Mouse (Mus musculus) liver, embryonic 12.5 days (tissue): Measurements from ENCODE around the gene Olfr706. TPM values are rescaled to one million over a fixed set of nuclear protein-coding genes. Genes with fewer than 3 reads are reported as not detected.
"Not testable (repeated sequence)": the region's sequence is repeated elsewhere in the genome, so short reads cannot be mapped to it uniquely, and the experiment has no call there.

ENCODE experiments used
- ATAC-seq: fragments of 200-750 bp; cut with Nextera tagmentation; 2 replicates; pipeline ENCODE4 v1.8.0; 2017; ENCODE audit warnings: moderate number of reproducible peaks, mild to moderate bottlenecking, moderate library complexity
- H3K27ac ChIP-seq: fragments of 300-500 bp; sonication (generic); 2 replicates; pipeline ENCODE4 v1.5.1; 2016; ENCODE audit warnings: mild to moderate bottlenecking
- H3K27me3 ChIP-seq: fragments of 300-500 bp; sonication (generic); replicated peaks from 2 replicates; pipeline ENCODE4 v1.6.1; 2016; ENCODE audit warnings: mild to moderate bottlenecking, moderate library complexity
- H3K36me3 ChIP-seq: fragments of 300-500 bp; sonication (generic); 2 replicates; pipeline ENCODE4 v1.6.1; 2016; ENCODE audit warnings: mild to moderate bottlenecking, moderate library complexity
- H3K4me1 ChIP-seq: fragments of 300-500 bp; sonication (generic); 2 replicates; pipeline ENCODE4 v1.6.1; 2016
- H3K4me2 ChIP-seq: fragments of 300-500 bp; sonication (generic); 2 replicates; pipeline ENCODE4 v1.6.1; 2016; ENCODE audit warnings: mild to moderate bottlenecking, moderate library complexity
- H3K4me3 ChIP-seq: fragments of 300-500 bp; sonication (generic); 2 replicates; pipeline ENCODE4 v1.5.1; 2016; ENCODE audit warnings: mild to moderate bottlenecking, moderate library complexity
- H3K9ac ChIP-seq: fragments of 300-500 bp; sonication (generic); 2 replicates; pipeline ENCODE4 v1.6.1; 2016; ENCODE audit warnings: mild to moderate bottlenecking, moderate library complexity
- H3K9me3 ChIP-seq: fragments of 300-500 bp; sonication (generic); replicated peaks from 2 replicates; pipeline ENCODE4 v1.6.1; 2016; ENCODE audit warnings: mild to moderate bottlenecking, moderate library complexity
- WGBS: fragments of 180-500 bp; shearing (Covaris S2); methylation state at CpG from one replicate; pipeline ENCODE4 v1.1.7; 2016; ENCODE audit not compliant: insufficient replicate concordance; 5-methylcytosine and 5-hydroxymethylcytosine counted together
- polyA plus RNA-seq: library from polyadenylated mRNA; unstranded; fragments of >200 nt; fragmentation: Nextera tagmentation; extraction: Ambion mirVana; gene quantifications from 2 replicates; pipeline ENCODE4 v1.2.1, GENCODE M21; 2016

Olfr706 gene
- polyA plus RNA-seq, result not detected in 2 replicates

DNA sequence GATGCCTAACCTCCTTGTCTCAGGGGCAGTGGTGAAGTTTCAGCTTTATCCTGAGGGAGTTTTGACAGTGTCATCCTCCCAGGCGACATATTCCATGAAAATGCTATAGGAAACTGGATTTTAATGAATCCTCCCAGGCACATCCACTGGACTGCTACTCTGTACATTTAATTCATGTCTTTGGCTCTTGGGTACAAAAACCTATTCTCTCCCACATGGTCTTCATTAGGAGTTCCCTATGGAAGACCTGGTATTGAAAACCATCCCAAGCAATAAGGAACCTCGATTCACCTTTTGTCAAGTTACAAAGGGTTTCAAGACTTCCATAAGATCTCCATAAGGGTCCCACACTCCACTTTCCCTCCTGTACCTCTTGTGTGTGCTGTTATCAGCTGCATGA lies at the start of gene Olfr706:
Gene Olfr706, minus strand, starts transcription at position 101 of the 400 bp plus-strand sequence.
- whole genome bisulfite sequencing, result 59% methylated on average over 2 of the region's 2 CpGs
- no peak within 1 kb of the TSS for H3K9ac ChIP-seq
- H3K4me3 ChIP-seq, result no peak within 1 kb of the TSS

DNA sequence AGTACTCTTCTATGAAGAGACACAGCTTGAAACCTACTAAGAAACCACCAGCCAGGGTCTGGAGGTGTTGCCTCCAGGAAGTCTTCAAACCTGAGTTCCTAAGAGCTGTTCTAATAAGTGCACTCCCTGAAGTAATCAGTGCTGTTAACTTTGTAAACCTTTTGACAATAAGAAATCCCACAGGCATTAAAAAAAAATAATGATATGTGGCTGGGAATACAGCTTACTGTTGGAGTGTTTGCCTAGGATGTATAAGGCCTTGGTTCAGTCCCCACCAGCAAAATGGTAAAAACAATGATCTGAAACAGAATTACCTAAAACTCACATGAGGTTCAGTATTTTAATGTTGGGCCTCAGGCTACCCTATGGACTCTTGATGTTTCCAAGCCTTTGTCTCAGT lies 44.2 kb upstream of the Olfr706 start, which contains the start of gene Olfr709-ps1:
Gene Olfr709-ps1, minus strand, starts transcription at position 101 of the 400 bp plus-strand sequence.
- Histone ChIP-seq H3K9ac (no peak within 1 kb of the TSS), H3K27ac (no peak within 1 kb of the TSS), H3K36me3 (no peaks in the 10 kb centered on the region), H3K9me3 (no peaks in the 10 kb centered on the region), H3K4me3 (no peak within 1 kb of the TSS), H3K4me1 (no peaks in the 10 kb centered on the region), H3K4me2 (no peak within 1 kb of the TSS), H3K27me3 (no peaks in the 10 kb centered on the region)
- ATAC-seq, result no peak

More for the DNA sequence above, at the start of gene Olfr706:
- ATAC-seq, result no peak
- Histone ChIP-seq H3K4me1 (no peaks in the 10 kb centered on the region), H3K36me3 (no peaks in the 10 kb centered on the region), H3K27ac (no peak within 1 kb of the TSS), H3K9me3 (no peaks in the 10 kb centered on the region), H3K27me3 (no peaks in the 10 kb centered on the region), H3K4me2 (no peak within 1 kb of the TSS)

DNA sequence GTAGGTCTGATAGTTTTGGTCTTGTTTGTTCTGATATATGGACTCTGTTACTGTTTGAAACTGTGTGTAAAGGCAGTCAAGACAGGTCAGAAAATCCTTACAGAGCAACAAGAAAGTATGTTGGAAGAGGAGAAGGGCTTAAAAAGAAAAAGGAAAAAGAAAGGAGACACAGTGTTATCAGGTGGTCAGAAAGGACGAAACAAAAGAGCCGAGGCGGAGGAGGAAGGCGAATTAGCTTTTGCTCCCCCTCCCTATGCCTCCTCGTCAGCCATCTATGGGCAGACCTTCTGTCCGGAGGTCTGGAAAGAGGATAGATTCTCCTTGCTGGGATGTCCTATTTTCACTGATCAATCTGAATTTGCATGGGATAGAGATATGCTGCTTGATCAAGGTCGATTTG lies 33.0 kb upstream of the Olfr706 start:
- WGBS, result 81% methylated on average over 7 of the region's 7 CpGs

DNA sequence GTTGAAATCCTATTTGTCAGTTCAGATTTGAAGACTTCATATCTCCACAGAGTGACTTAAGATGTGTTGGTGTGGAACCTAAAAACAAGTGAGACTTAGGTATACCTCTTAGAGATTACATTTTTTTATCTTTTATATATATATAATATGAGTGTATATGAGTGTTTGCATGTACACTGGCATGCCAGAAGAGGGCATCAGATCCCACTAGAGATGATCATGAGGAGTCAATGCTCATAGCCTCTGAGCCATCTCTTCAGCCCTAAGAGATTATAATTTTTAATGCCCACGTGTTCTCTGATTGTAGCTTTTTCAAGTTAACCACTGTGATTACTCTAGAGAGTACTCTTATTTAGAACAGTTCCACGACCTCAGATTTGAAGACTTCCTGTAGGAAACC lies 19.7 kb upstream of the Olfr706 start, which contains the start of gene Olfr1532-ps1:
Gene Olfr1532-ps1, plus strand, starts transcription at position 326 of the 400 bp plus-strand sequence.
- Histone ChIP-seq H3K4me3 (no peak within 1 kb of the TSS), H3K27me3 (no peaks in the 10 kb centered on the region), H3K9ac (no peak within 1 kb of the TSS), H3K27ac (no peak within 1 kb of the TSS), H3K36me3 (no peaks in the 10 kb centered on the region), H3K4me1 (no peaks in the 10 kb centered on the region), H3K9me3 (no peaks in the 10 kb centered on the region), H3K4me2 (no peak within 1 kb of the TSS)
- ATAC-seq, result no peak
- 36% methylated on average over 2 of the region's 2 CpGs for WGBS

More for the DNA sequence above, 33.0 kb upstream of the Olfr706 start:
- not testable (repeated sequence) for H3K27me3 ChIP-seq, H3K4me3 ChIP-seq, H3K4me1 ChIP-seq, H3K4me2 ChIP-seq, H3K9ac ChIP-seq, ATAC-seq, H3K27ac ChIP-seq, H3K36me3 ChIP-seq, H3K9me3 ChIP-seq

DNA sequence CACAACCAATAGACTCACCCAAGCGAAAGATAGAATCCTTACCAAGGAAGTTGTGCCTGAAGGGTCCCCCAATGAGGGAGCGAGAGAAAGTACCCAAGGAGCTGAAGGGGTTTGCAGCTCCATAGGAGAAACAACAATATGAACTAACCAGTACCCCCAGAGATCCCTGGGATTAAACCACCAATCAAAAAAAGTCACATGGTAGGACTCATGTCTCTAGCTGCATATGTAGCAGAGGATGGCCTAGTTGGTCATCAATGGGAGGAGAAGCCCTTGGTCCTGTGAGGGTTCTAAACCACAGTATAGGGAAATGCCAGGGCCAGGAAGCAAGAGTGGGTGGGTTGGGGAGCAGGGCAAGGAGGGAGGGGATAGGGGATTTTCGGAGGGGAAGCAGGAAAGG lies 13.2 kb upstream of the Olfr706 start, which contains the start of gene Olfr707:
Gene Olfr707, minus strand, starts transcription at position 101 of the 400 bp plus-strand sequence.
- H3K4me1 ChIP-seq, H3K27me3 ChIP-seq, H3K9ac ChIP-seq, H3K4me2 ChIP-seq, ATAC-seq, H3K9me3 ChIP-seq, H3K27ac ChIP-seq, H3K4me3 ChIP-seq, H3K36me3 ChIP-seq: not testable (repeated sequence)
- WGBS, result 61% methylated on average over 3 of the region's 3 CpGs

- Histone ChIP-seq H3K4me3 (no peak within 1 kb of the TSS), H3K27me3 (no peaks in the 10 kb centered on the region), H3K27ac (no peak within 1 kb of the TSS), H3K9ac (no peak within 1 kb of the TSS), H3K4me2 (no peak within 1 kb of the TSS), H3K36me3 (no peaks in the 10 kb centered on the region), H3K9me3 (no peaks in the 10 kb centered on the region), H3K4me1 (no peaks in the 10 kb centered on the region)
- 58% methylated on average over 3 of the region's 3 CpGs for WGBS
- ATAC-seq, result no peak
Measured at GRCm38 (mm10) chr7:106876791-106877190, 11.2 kb downstream of the Olfr706 start, which contains the start of gene Olfr705. Olfr705 (minus strand) TSS chr7:106876891.

- Histone ChIP-seq H3K27me3 (no peaks in the 10 kb centered on the region), H3K9me3 (no peaks in the 10 kb centered on the region), H3K4me3 (no peak within 1 kb of the TSS), H3K27ac (no peak within 1 kb of the TSS), H3K9ac (no peak within 1 kb of the TSS), H3K4me1 (no peaks in the 10 kb centered on the region), H3K4me2 (no peak within 1 kb of the TSS), H3K36me3 (no peaks in the 10 kb centered on the region)
- no peak for ATAC-seq
Measured at GRCm38 (mm10) chr7:106862885-106863284, 25.1 kb downstream of the Olfr706 start, which contains the start of gene Olfr704. Olfr704 (plus strand) TSS chr7:106863185.

- no peaks in the 10 kb centered on the region for H3K9me3 ChIP-seq
- H3K4me1 ChIP-seq, result no peaks in the 10 kb centered on the region
- H3K27ac ChIP-seq, result no peak within 1 kb of the TSS
- H3K4me3 ChIP-seq, result no peak within 1 kb of the TSS
- H3K36me3 ChIP-seq, result no peaks in the 10 kb centered on the region
- WGBS, result 50% methylated on average over 2 of the region's 2 CpGs
- ATAC-seq, result no peak
- no peak within 1 kb of the TSS for H3K4me2 ChIP-seq
- no peak within 1 kb of the TSS for H3K9ac ChIP-seq
- no peaks in the 10 kb centered on the region for H3K27me3 ChIP-seq
Measured at GRCm38 (mm10) chr7:106843060-106843459, 44.9 kb downstream of the Olfr706 start, which contains the start of gene Olfr703. Olfr703 (plus strand) TSS chr7:106843360.

DNA sequence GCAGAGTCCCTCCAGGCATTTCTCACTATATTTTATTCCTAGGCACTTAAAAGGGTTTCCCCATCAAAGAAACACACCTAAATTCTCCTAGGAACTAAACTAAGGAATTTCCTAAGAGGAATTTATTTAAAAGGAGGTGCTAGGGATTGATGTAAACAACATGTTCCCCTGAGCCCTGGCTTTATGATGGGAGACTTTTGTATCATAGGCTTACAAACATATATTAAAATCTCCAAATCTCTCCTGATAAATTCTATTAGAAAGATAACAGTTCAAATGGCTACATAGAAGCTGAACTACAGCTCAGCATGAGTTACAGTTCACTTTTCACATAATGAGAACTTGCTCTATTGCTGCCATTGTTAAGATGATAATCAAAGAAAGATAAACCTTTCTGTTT lies 54.2 kb downstream of the Olfr706 start, which contains the start of gene Olfr702:
Gene Olfr702, minus strand, starts transcription at position 101 of the 400 bp plus-strand sequence.
- Histone ChIP-seq H3K4me2 (no peak within 1 kb of the TSS), H3K9me3 (no peaks in the 10 kb centered on the region), H3K4me1 (no peaks in the 10 kb centered on the region), H3K9ac (no peak within 1 kb of the TSS), H3K27ac (no peak within 1 kb of the TSS), H3K36me3 (no peaks in the 10 kb centered on the region), H3K27me3 (no peaks in the 10 kb centered on the region), H3K4me3 (no peak within 1 kb of the TSS)
- no peak for ATAC-seq

Other genes starting within 250 kb of the Olfr706 start
- gene Olfr693, start 207.6 kb downstream of the Olfr706 start, polyA plus RNA-seq, result not detected in 2 replicates
- gene Olfr694, start 196.3 kb downstream of the Olfr706 start, polyA plus RNA-seq, result not detected in 2 replicates
- not detected in 2 replicates for gene Olfr695, start 171.8 kb downstream of the Olfr706 start, polyA plus RNA-seq
- gene Olfr697, start 145.7 kb downstream of the Olfr706 start, polyA plus RNA-seq, result not detected in 2 replicates
- not detected in 2 replicates for gene Olfr698, start 132.8 kb downstream of the Olfr706 start, polyA plus RNA-seq
- not detected in 2 replicates for gene Olfr699, start 95.0 kb downstream of the Olfr706 start, polyA plus RNA-seq
- gene Olfr700, start 79.3 kb downstream of the Olfr706 start, polyA plus RNA-seq, result not detected in 2 replicates
- gene Olfr701, start 74.0 kb downstream of the Olfr706 start, polyA plus RNA-seq, result 0.02 TPM in 1 of 2 replicates, not detected in the other
- not detected in 2 replicates for gene Olfr702, start 54.3 kb downstream of the Olfr706 start, polyA plus RNA-seq
- gene Olfr703, start 44.8 kb downstream of the Olfr706 start, polyA plus RNA-seq, result not detected in 2 replicates
- not detected in 2 replicates for gene Olfr704, start 25.0 kb downstream of the Olfr706 start, polyA plus RNA-seq
- gene Olfr705, start 11.3 kb downstream of the Olfr706 start, polyA plus RNA-seq, result not detected in 2 replicates
- gene Olfr707, start 13.1 kb upstream of the Olfr706 start, polyA plus RNA-seq, result not detected in 2 replicates
- not detected in 2 replicates for gene Olfr1532-ps1, start 19.8 kb upstream of the Olfr706 start, polyA plus RNA-seq
- gene Olfr709-ps1, start 44.1 kb upstream of the Olfr706 start, polyA plus RNA-seq, result not detected in 2 replicates
- not detected in 2 replicates for gene Olfr710, start 60.1 kb upstream of the Olfr706 start, polyA plus RNA-seq
- gene Olfr6, start 75.8 kb upstream of the Olfr706 start, polyA plus RNA-seq, result not detected in 2 replicates
- gene Olfr711, start 87.3 kb upstream of the Olfr706 start, polyA plus RNA-seq, result not detected in 2 replicates
- not detected in 2 replicates for gene Olfr2, start 117.9 kb upstream of the Olfr706 start, polyA plus RNA-seq
- not detected in 2 replicates for gene Olfr713, start 143.0 kb upstream of the Olfr706 start, polyA plus RNA-seq
- not detected in 2 replicates for gene Olfr714, start 182.8 kb upstream of the Olfr706 start, polyA plus RNA-seq
- gene Olfr17, start 205.1 kb upstream of the Olfr706 start, polyA plus RNA-seq, result not detected in 2 replicates
- gene Olfr715b, start 222.2 kb upstream of the Olfr706 start, polyA plus RNA-seq, result not detected in 2 replicates
- not detected in 2 replicates for gene Olfr715, start 242.9 kb upstream of the Olfr706 start, polyA plus RNA-seq